In genomic region chr17:14620037-14620436, GRCm38 (mm10) we compare ENCODE assay signal across 12 mouse cellular contexts.
"Had no signal": no experiment of that assay in that cellular context is flagged by ENCODE, and none has a peak within 500 bp of the region (broad histone marks: within the 10 kb centered on the region; RNA-seq: fewer than 3 reads in every experiment).

No protein-coding gene starts in this region.

- DNase-seq: lung, adult 18-20 months; lung, embryonic 14.5 days; lung, postnatal 10 days; lung, postnatal 36 days; retina, postnatal 1 day; right cerebral cortex, adult 18-20 months; right cerebral cortex, postnatal 25 days; right cerebral cortex, postnatal 4 days; spleen, adult 18-20 months; thymus, adult 18-20 months; thymus, postnatal 14 days; thymus, postnatal 36 days had no signal
